Mouse (Mus musculus) ovary, adult 18-20 months (tissue): ENCODE measurements around the gene D10Wsu102e.
"Not testable (repeated sequence)": the region's sequence is repeated elsewhere in the genome, so short reads cannot be mapped to it uniquely, and the experiment has no call there.

ENCODE experiments used
- DNase-seq: peaks from one replicate; pipeline ENCODE4 v3.0.0; 2022; ENCODE audit warnings: low spot score, mixed read lengths

Gene D10Wsu102e

GRCm38 (mm10) chr10:83347494-83347893, 12.5 kb upstream of the D10Wsu102e start:
- DNase-seq = no peak

DNA sequence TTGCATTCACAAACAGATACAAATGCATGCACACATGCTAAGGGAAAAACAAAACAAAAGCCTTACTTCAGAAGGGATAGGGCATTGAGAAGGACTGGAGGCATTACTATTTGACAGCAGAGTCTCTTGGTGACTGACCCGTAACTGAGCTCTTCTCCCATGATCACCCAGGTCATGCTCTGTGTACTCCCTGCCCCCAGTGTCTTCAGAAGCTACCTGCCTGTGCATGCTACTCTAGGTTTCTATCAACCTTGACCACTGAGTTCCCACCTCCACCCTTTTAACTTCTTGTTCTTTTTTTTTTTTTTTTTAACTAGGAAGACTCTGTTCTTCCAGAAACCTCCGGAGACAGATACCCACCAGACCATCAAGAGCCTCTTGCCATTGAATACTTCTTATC, 9.3 kb upstream of the D10Wsu102e start:
- no peak for DNase-seq

DNA sequence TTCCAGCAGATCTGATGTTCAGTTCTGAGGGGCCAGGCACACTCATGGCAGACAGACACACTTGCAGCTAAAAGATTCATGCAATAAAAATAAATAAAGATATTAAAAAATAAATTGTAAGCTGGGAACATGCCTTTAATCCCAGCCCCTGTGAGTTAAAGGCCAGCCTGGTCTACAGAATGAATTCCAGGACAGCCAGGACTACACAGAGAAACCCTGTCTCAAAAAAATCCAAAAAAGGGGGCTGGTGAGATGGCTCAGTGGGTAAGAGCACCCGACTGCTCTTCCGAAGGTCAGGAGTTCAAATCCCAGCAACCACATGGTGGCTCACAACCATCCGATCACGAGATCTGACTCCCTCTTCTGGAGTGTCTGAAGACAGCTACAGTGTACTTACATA, 8.2 kb upstream of the D10Wsu102e start:
- not testable (repeated sequence) for DNase-seq

DNA sequence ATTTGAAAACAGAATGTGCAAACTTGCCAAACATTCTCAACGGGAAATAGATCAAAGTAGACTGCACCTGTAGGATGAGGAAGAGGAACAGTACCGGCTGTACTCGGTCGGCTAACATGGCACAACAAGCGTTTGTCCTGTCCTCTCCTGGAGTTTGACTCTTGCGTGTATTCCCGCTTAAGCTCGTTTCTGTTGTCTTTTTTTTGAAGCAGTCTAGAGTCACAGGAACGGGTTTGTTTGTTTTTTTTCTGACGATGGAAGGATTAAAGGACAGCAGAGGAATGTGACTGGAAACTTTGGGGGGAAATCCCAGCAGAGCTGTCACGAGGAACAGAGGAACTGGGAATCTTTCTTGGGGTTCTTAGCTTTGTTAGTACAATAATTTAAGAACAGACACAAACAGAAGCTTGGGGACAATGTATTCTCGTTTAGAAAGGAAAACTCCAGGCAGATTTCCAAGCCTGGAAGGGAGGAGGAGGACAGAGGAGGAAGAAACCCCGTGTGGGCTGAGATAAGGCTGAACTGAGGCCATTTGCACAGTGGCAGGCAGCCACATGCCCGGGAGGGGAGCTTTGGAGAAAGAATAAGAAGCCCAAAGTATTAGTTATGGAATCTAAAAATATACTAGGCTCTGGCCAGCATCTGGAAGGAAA, 6.2 kb upstream of the D10Wsu102e start:
- peak; percentile 66 for DNase-seq

GRCm38 (mm10) chr10:83354333-83354719, 5.7 kb upstream of the D10Wsu102e start:
- no peak for DNase-seq

- no peak for DNase-seq
Observed at GRCm38 (mm10) chr10:83356416-83356815, 3.6 kb upstream of the D10Wsu102e start.

DNA sequence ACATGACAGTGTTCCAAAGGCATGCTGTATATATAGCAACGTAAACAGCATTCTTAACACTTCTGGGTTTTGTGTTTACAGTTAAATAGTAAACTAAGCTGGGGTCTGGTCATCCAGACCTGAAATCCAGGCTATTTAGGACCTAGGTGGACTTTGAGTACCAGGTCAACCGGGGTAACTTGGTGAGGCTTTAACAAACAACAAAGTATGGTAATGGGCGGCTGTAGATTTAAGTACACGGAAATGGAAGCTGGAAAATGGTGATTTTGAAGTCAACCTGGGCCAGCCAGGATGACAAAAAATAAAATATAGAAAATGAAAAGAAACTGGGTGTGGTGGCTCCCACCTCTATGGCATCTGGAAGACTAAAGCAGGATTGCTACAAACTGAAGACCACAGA, 570 bp upstream of the D10Wsu102e start:
- DNase-seq = no peak

DNA sequence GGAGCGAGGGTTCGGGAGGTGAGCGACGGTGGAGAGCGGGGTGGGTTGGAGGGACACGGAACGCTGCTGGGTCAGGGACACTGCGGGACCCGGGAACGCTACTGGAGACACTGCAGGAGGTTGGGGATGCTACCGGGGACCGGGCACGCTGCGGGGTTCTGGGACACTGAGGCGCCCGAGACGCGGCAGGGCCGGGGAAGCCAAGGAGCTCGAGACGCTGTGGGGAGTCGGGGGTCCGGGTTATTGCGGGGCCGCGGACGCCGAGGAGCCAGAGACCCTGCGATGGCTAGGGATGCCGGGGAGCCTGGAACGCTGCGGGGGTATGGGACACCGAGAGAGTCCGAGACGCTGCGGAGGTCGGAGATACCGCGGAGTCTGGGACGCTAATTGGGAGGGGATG, 335 bp downstream of the D10Wsu102e start:
- DNase-seq = no peak

DNA sequence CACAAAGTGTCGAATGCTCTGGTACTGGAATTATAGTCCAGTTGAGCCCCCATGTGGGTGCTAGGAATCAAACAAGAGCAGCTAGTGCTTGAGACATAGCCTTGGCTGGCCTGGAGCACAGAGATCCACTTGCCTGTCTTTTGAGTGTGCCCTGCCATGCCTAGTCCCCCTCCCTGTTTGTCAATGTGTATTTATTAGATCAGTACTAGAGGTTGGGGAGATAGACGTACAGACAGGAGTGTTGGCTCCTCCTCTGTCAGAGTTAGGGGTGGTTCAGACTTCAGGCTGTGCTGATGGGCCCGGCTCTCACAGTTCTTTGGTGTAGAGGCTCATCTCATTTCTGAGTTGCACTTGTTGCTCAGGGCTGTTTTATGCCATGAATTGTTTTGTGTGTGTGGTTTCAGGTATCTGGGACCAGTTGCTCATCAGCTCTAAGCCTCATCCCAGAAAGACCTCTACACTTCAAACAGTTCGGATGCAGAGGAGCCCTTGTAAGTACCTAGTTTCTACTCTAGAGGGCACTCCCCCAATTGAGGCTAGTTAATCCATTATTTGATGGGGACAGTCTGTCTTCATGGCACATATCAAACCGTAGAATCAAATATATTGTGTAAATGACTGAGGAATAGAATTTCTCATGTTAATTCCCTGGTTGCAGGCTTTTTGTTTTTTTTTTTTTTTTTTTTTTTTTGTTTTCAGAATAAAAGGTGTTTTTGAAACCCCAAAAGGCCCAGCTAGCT, 1.8 kb downstream of the D10Wsu102e start:
- DNase-seq = no peak

DNA sequence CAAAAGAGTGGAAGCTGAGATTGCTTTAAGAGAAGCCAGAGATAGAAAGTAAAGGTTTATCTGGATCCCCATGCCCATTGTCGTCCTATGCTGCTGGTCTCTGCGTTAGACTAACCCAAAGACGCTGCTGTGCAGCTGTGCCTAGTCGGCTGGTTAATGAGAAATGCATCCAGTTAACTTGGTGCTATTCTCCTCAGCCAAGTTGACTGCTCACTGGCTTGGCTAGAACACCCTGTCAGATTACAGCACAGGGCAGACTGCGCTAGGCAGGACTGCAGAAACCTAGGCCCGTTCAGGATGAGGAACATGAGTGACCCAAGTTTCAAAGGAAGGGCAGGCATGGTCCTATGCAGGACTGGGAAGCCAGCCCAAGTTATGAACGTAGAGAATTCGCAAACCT, 3.4 kb downstream of the D10Wsu102e start:
- DNase-seq = no peak

DNA sequence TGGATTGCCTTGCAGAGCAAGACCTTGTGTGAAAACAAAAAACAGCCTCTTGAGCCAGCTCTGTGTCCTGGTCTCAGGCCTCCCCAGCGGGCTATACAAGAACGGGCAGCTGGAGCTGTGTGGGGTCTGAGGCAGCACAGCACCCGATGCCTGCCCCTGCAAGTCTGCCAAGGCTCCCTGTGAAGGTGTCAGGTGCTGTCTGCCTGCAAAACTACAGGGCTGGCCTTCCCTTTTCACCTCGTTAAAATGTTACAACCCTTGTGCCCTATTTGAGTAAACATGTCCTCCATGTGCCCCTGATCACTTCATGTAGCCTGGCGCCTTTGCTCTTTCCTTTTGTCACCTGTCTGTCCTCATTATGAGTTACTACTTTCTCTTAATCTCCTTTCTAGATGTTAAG, 8.9 kb downstream of the D10Wsu102e start:
- no peak for DNase-seq

DNA sequence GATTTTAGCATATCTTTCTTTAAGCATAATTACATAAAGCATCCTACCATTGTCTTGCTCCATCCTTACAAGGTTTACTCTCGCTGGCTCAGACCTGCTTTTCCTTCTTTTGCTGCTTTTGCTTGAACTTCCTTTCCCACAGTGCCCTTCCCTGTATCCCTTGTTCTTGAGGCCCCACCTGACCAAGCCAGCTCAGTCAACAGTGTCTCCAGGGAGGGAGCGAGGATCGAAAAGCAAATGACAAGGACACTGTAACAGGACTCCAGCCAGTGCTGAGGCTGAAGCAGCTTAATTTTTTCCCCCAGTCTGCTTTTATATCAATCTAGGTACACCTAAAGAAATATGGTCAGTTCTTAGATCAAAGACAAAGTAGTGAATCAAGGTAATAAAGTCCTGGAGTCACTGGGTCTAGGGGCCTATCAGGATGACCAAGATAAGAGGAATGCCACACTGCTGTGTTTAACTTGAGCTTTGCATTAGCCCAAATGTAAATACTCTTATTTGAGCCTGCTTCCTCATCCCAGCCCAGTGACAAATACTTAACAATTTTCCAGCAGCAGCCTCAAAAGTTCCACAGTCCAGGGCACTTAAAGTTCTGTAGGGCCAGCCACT, 14.1 kb downstream of the D10Wsu102e start:
- no peak for DNase-seq

DNA sequence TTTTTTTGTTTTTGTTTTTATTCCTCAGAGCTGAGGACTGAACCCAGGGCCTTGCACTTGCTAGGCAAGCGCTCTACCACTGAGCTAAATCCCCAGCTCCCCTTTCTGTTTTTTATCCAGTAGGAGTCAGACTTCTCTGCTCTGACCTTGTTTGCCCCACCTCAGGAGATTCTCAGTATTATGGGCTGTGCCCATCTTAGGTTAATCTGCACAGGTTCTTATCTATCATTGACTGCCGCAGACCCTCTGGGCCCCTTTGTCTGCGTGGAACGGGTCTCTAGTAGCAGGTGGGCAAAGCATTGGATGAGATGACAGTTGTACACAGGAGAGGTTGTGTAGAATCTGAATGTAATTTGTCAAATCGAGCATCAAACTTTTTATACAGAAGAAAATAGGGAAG, 15.4 kb downstream of the D10Wsu102e start:
- DNase-seq = not testable (repeated sequence)

DNA sequence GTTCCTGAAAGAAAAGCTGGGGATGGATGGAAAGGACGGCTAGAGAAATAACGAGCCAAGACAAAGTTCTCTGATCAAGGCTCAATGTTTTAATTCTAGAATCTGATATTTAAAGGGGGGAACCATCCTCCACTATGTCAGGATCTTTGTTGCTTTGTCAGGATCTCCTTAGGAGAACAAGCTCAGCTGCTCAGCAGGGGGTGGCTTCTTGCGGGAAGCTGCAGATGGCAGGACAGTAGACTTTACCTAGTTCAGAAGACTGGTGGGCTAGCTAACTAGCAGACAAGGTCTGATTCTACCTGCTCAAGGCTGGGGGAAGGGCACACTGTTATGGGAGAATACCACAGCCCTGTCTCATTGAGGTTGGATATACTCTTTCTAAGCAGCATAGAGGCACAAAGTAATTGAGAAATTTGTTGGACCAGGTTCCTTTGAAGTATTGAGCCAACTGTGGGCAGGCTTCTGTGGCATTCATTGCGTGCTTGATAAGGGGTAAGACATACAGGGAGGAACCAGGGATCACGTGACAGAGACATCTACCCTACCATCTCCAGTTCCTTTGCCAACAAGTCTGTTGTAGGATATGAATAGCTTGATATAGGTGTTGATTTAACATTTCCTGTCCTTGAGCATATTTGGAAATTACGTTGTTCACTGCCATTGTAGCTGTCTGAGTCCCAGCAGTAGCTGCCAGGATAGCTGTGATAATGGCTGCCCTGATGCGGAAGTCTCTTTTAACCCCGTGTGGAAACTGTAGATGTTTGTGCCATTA, 17.1 kb downstream of the D10Wsu102e start:
- no peak for DNase-seq

DNA sequence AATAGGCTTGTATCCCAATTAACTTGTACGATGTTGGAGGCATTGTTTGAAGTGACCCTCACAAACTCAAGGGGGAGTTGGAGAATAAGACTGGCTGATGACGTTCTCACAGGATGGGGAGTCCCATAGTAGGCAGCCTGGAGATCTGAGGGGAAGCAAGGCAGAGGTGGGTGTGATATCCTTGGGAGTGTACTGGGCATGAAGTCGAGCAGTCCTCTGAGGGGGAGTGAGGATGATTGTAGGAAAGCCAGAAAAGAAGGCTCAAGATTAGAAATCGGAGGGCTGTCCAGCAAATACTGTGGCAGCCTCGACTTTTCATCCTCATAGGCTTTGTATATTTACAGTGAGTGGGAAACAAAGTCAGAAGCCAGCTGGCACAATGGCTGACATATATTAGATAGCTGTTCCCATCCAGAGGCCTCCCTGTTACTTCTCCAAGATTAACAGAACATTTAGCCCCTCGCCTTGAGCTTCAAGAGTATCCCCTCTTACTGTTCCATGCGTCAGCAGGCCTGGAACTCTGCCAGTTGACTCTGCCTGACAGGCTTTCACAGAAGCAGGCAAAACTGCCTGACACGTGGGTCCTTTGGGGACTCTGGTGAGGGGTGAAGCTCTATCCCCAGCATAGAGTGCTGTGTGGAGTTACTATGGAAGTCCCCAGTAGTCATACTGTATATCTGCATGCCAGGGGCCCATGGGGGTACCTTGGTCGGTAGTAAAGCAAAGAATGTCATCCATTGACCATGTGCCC, 18.2 kb downstream of the D10Wsu102e start:
- no peak for DNase-seq

- DNase-seq = no peak
Observed at GRCm38 (mm10) chr10:83380501-83380900, 20.5 kb downstream of the D10Wsu102e start.

- DNase-seq = no peak
Observed at GRCm38 (mm10) chr10:83382528-83382927, 22.5 kb downstream of the D10Wsu102e start.

- DNase-seq = no peak
Observed at GRCm38 (mm10) chr10:83382988-83383387, 23.0 kb downstream of the D10Wsu102e start.

DNA sequence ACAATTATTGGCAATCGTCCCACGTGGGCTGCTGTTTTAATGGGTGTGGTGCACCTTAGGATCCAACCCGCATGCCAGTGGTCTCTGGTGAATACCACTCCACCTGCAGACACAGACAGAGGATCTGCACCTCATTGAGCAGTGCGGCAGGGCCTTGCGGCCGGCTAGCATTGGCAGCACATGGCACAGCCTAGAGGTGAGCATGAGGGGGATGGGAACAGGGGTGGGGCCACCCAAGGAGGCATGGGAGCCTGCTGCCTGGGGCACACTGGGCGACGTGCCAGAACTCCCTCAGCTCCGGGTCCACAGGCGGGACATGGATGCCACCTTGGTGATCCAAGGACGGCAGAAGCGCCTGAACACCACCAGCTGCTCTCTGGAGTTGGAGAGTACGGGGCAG, 23.8 kb downstream of the D10Wsu102e start:
- DNase-seq = no peak

DNA sequence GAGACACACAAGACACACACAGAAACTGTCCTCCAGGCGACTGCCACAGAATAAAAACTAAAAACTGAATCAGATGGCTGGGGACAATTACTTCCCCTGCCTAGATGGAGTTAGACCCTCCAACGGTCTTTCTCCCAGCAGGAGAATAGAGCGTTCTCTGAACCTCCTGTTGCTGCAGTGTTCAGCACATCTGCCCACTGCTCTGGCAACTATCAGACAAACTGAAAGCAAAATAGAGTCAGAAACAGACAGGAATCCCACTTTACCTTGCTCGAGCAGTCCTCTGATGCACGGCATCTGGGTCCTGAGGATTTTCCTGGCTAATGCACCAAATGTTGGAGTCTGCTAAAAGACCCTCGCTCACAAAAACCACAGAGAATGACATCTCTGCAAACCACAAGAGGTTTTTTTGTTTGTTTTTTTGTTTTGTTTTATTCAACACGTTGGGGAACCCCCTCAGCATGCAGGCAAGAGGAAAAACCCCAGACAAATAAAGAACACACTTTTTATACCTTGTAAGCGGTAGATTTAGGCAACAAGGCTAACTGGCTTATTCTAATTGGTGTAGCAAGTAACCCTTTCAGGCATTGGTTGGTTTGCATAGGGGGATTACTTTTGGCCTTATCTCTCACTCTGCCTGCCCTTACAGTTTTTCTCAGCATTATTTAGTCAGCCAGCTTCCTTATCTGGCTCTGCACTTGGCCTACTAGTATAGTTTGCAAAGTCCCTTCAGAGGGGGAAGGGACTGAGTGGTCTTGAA, 24.6 kb downstream of the D10Wsu102e start:
- no peak for DNase-seq

DNA sequence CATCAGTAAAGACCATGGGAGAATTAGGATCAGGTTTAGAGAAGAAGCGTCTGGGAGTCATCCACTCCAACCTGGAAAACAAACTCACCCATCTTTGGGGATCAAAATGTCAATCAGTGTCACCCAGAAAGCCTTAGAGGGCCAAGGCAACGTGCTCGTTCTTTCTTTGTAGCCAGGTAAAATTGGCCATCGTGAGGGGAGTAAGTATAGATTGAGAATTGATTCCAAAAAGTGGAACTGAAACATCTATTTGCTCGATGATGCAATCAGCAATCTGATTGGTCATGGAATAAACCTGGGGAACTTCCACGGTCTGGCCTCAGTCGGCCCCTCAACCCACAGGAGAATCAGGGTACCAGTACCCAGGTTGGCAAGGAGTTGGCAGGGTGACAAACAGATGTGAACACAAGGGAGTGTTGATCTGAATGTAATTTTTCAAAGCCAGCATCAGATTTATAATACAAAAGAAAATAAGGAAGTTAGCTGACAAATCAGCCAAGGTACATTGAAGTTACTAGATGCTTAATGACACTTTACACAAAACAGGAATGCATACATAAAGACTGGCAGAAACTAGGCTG, 25.4 kb downstream of the D10Wsu102e start:
- DNase-seq = no peak
